Mouse (Mus musculus) naive thymus-derived CD4-positive, alpha-beta T cell, adult 5 months (primary cell): ENCODE data around the gene Vmn2r48. TPM values are rescaled to one million over a fixed set of nuclear protein-coding genes. Genes with fewer than 3 reads are reported as not detected.

ENCODE experiments used
- polyA plus RNA-seq: library from polyadenylated mRNA; unstranded; fragments of 100-300 nt; shearing (Covaris generic); gene quantifications from one replicate; pipeline ENCODE4 v1.2.1, GENCODE M21; 2017

Gene Vmn2r48
- polyA plus RNA-seq, result 0.22 TPM

GRCm38 (mm10) chr7:9953485-9953884 is at the start of gene Vmn2r48:
TSS of gene Vmn2r48 (minus strand) at chr7:9953585.

DNA sequence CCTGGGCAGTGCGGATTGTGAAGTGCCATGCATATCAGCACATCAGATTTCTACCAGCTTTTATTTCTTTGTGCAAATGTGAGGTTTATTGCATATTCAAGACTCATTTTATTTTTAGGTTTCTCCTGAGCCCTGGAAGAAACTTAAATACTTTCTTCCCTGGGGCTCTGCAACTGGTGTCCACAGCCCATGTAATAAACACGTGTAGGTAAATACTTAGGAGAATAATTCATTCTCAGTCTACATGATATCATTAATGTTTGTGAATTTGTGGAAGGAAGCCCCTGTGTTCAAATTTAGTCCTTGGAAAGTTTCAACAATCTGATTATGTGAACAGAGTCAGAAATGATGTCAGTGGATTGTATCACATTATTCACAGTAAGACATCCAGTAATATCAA is 38.8 kb upstream of the Vmn2r48 start, which contains the start of gene Vmn2r49:
Gene Vmn2r49 (minus strand): TSS at position 101 of the 400 bp plus-strand sequence.

Other genes with a start within 250 kb of the Vmn2r48 start
- not detected for gene Vmn2r46, start 183.0 kb downstream of the Vmn2r48 start, polyA plus RNA-seq
- not detected for gene Vmn2r47, start 112.3 kb downstream of the Vmn2r48 start, polyA plus RNA-seq
- not detected for gene Vmn2r49, start 38.7 kb upstream of the Vmn2r48 start, polyA plus RNA-seq
- 0.15 TPM for gene Vmn2r50, start 99.7 kb upstream of the Vmn2r48 start, polyA plus RNA-seq
- gene Vmn2r51, start 152.2 kb upstream of the Vmn2r48 start, polyA plus RNA-seq, result not detected
- 0.16 TPM for gene Vmn2r52, start 223.0 kb upstream of the Vmn2r48 start, polyA plus RNA-seq